Mouse (Mus musculus) megakaryocyte, embryonic 14.5 days (primary cell): Measurements from ENCODE around the gene Chchd10.

Experiments
- FLI1 ChIP-seq: IDR thresholded peaks from 2 replicates; pipeline ENCODE4 v1.6.1; 2012; ENCODE audit warnings: low read length, inconsistent platforms, mixed read lengths
- GATA1 ChIP-seq: IDR thresholded peaks from 3 replicates; pipeline ENCODE4 v1.6.1; 2012; ENCODE audit warnings: mixed read lengths, low read length, inconsistent platforms, borderline replicate concordance

DNA sequence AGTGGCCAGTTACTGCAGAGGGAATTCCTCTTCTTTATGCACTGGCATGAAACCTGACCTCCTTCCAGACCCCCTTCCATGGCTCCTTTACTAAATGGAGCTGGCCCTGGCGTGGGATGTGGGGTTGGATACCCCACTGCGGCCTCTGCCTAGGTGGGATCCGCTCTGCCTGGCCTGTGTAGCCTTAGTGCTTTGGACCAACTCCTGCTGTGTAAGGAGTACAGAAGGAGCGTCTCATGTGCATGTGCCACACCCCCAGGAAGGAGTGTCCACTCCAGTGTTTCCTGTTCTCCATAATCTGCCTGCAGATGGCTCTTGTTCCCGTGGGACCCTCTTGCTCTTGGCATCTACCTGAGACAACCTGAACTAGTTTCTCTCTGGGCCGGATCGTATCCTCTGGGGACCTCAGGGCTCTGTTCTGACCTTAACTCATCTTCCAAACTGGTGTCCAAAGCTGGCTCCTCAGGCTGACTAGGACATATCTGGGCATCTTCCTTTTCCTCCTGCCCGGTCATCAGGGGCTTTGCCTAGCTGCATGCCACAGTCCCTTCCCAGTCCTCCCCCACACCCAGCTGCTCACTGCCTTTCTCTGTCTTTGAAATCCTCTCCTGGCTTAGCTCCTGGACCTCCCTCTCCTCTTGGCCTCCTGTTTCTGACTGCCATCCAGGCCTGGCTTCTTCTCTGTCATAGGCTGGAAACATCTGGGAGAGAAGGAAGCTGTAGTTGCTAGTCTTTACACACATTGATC is 43.4 kb upstream of the Chchd10 start:
- no peak for TF ChIP-seq GATA1
- no peak for TF ChIP-seq FLI1
